Mouse (Mus musculus) lung, adult 2 months (tissue): ENCODE measurements at regions not wholly inside any gene's neighbourhood (a gene's known extent, or its start where the extent isn't known, plus 50 kb on each side); places are given as distances from the start of the nearest gene placed in this dataset.

Experiments used
- CTCF ChIP-seq: fragments of 200-500 bp; IDR thresholded peaks from 2 replicates; pipeline ENCODE4 v1.5.1; 2011; ENCODE audit warnings: mild to moderate bottlenecking, low read length, control low read depth; ENCODE audit not compliant: insufficient read depth
- POLR2A ChIP-seq: fragments of 200-500 bp; IDR thresholded peaks from 2 replicates; pipeline ENCODE4 v1.6.1; 2011; ENCODE audit warnings: low read depth, mild to moderate bottlenecking, control low read depth, low read length, borderline replicate concordance; ENCODE audit errors: extremely low read depth

GRCm38 (mm10) chr13:101545344-101546181 lies 222.5 kb downstream of the Pik3r1 start:
- no peak for TF ChIP-seq CTCF
- TF ChIP-seq POLR2A: no peak
